Mouse (Mus musculus): ENCODE results near the gene Prdm10.

GRCm38 (mm10) chr9:31344289-31344831 is 64.0 kb downstream of the Prdm10 start:
- TF ChIP-seq CTCF (IDR thresholded peaks at IDR 0.05; ENCODE audit: insufficient read depth, low read length) (no peak), POLR2A (IDR thresholded peaks at IDR 0.05; ENCODE audit: borderline replicate concordance, extremely low read depth, low read depth, low read length) (no peak)
